Mouse (Mus musculus) ES-Bruce4 (cell line): ENCODE results near the gene Lrg1. TPM values are rescaled to one million over a fixed set of nuclear protein-coding genes. Genes with fewer than 3 reads are reported as not detected.
A peak's percentile ranks its signal among the peaks of the same experiment; 100 is the strongest.

ENCODE experiments used
- H3K27ac ChIP-seq: 2 replicates; pipeline ENCODE4 v1.5.1; 2012; ENCODE audit warnings: low read length, inconsistent platforms; ENCODE audit not compliant: insufficient read depth
- H3K27me3 ChIP-seq: 2 replicates; pipeline ENCODE4 v1.6.1; 2012; ENCODE audit warnings: mild to moderate bottlenecking, low read length, inconsistent platforms; ENCODE audit not compliant: control insufficient read depth, poor library complexity, insufficient read depth, severe bottlenecking
- H3K36me3 ChIP-seq: 2 replicates; pipeline ENCODE4 v1.6.1; 2012; ENCODE audit warnings: inconsistent platforms, mild to moderate bottlenecking, low read length, moderate library complexity; ENCODE audit not compliant: control insufficient read depth, poor library complexity, insufficient read depth, severe bottlenecking
- H3K4me1 ChIP-seq: one replicate; pipeline ENCODE4 v1.8.1; 2011; ENCODE audit warnings: low read length; ENCODE audit not compliant: control insufficient read depth, insufficient read depth
- H3K4me3 ChIP-seq: 2 replicates; pipeline ENCODE4 v1.5.1; 2011; ENCODE audit warnings: low read depth, mild to moderate bottlenecking, low read length
- H3K9ac ChIP-seq: 2 replicates; pipeline ENCODE4 v1.6.1; 2012; ENCODE audit warnings: low read depth, mild to moderate bottlenecking, inconsistent platforms; ENCODE audit not compliant: poor library complexity, severe bottlenecking
- H3K9me3 ChIP-seq: replicated peaks from 2 replicates; pipeline ENCODE4 v1.6.1; 2012; ENCODE audit warnings: mild to moderate bottlenecking, low read length, inconsistent platforms; ENCODE audit not compliant: control insufficient read depth, poor library complexity, insufficient read depth, severe bottlenecking
- CTCF ChIP-seq: IDR thresholded peaks from one replicate; pipeline ENCODE4 v1.8.1; 2011; ENCODE audit warnings: low read depth, low read length
- EP300 ChIP-seq: IDR thresholded peaks from 2 replicates; pipeline ENCODE4 v1.6.1; 2011; ENCODE audit warnings: low read depth, low read length; ENCODE audit not compliant: insufficient read depth
- POLR2A ChIP-seq: IDR thresholded peaks from one replicate; pipeline ENCODE4 v1.8.1; 2011; ENCODE audit warnings: low read length; ENCODE audit not compliant: insufficient read depth
- polyA plus RNA-seq: library from polyadenylated mRNA; stranded (reverse); fragments of >200 nt; gene quantifications from 2 replicates; pipeline ENCODE4 v1.2.4, GENCODE M21; 2011; ENCODE audit warnings: low read depth; ENCODE audit not compliant: missing spikeins, insufficient read depth, insufficient read length

Gene Lrg1
- polyA plus RNA-seq, 1 experiment = not detected

DNA sequence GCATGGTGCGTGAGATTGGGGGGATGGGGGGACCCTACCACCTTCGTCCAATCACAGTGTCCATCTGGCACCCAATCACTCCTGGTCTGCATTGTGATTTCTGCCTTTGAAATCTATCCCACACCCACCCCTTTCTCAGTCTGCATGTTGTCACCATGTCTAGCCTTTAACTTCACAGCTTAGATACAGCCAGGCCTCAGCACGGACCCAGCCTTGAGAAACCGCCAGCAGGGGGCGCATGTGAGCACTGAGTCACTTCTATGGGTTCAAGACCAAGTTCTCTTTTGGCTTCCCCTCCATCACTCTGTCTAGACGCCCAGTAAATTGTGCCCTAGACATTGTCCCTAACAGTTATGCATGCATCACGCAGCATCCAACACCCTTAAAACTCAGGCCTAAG, 10.0 kb upstream of the Lrg1 start:
- no peaks in the 10 kb centered on the region for H3K9me3 ChIP-seq

GRCm38 (mm10) chr17:56131136-56131535, 9.3 kb upstream of the Lrg1 start:
- TF ChIP-seq EP300 = 0 out of 2 replicates have a peak, but pooled peaks have one; percentile 16
- no peak for TF ChIP-seq POLR2A
- TF ChIP-seq CTCF = no peak
- H3K9ac ChIP-seq = no peak overlapping the region
- no peak overlapping the region for H3K27ac ChIP-seq
- H3K36me3 ChIP-seq = no peaks in the 10 kb centered on the region
- H3K4me3 ChIP-seq = no peak overlapping the region
- H3K4me1 ChIP-seq = no peaks in the 10 kb centered on the region
- H3K9me3 ChIP-seq = no peaks in the 10 kb centered on the region
- no peaks in the 10 kb centered on the region for H3K27me3 ChIP-seq

More for the DNA sequence above, 10.0 kb upstream of the Lrg1 start:
- Histone ChIP-seq H3K4me3 (no peak overlapping the region), H3K27ac (no peak overlapping the region), H3K27me3 (no peaks in the 10 kb centered on the region), H3K36me3 (no peaks in the 10 kb centered on the region), H3K4me1 (no peaks in the 10 kb centered on the region), H3K9ac (no peak overlapping the region)
- no peak for TF ChIP-seq POLR2A
- TF ChIP-seq EP300 = no peak
- peak; percentile 83 for TF ChIP-seq CTCF

DNA sequence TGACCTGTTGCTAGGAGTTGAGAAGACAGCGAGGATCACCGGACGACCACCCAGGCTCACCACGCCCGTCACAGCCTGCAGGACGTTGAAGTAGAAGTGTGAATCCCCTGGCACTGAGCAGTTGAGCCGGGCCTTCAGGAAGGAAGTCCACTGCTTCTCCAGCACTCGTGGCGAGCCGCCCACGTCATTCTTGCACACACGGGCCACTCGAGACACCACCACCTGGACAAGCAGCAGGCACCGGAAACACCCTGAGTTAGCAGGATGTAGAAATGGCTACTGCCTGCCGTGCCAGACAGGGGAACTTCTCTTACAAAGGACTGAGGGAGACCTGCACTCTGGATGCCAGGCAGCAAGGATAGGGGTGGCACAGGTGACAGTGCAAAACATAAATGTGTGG, 6.4 kb upstream of the Lrg1 start:
- no peak overlapping the region for H3K27ac ChIP-seq
- H3K9ac ChIP-seq = no peak overlapping the region
- H3K4me3 ChIP-seq = no peak overlapping the region
- no peak for TF ChIP-seq CTCF
- TF ChIP-seq EP300 = no peak
- TF ChIP-seq POLR2A = no peak
- H3K9me3 ChIP-seq = no peaks in the 10 kb centered on the region
- H3K27me3 ChIP-seq = peaks cover 4% of the 10 kb centered on the region; the same call in 1 of the 2 replicates
- H3K4me1 ChIP-seq = no peaks in the 10 kb centered on the region
- no peaks in the 10 kb centered on the region for H3K36me3 ChIP-seq

- Histone ChIP-seq H3K9me3 (no peaks in the 10 kb centered on the region), H3K4me1 (no peaks in the 10 kb centered on the region), H3K27ac (no peak overlapping the region), H3K4me3 (no peak overlapping the region), H3K36me3 (no peaks in the 10 kb centered on the region), H3K27me3 (peaks cover 4% of the 10 kb centered on the region; the same call in 1 of the 2 replicates), H3K9ac (no peak overlapping the region)
- TF ChIP-seq POLR2A = no peak
- no peak for TF ChIP-seq EP300
- TF ChIP-seq CTCF = no peak
Measured at GRCm38 (mm10) chr17:56126175-56126574, 4.4 kb upstream of the Lrg1 start.

GRCm38 (mm10) chr17:56125276-56125630, 3.5 kb upstream of the Lrg1 start:
- Histone ChIP-seq H3K9ac (no peak overlapping the region), H3K36me3 (no peaks in the 10 kb centered on the region), H3K27ac (no peak overlapping the region), H3K9me3 (no peaks in the 10 kb centered on the region), H3K4me1 (no peaks in the 10 kb centered on the region), H3K27me3 (peaks cover 4% of the 10 kb centered on the region; the same call in 1 of the 2 replicates), H3K4me3 (no peak overlapping the region)
- no peak for TF ChIP-seq CTCF
- TF ChIP-seq EP300 = no peak

- Histone ChIP-seq H3K4me1 (no peaks in the 10 kb centered on the region), H3K27me3 (peaks cover 4% of the 10 kb centered on the region; the same call in 1 of the 2 replicates), H3K27ac (no peak overlapping the region), H3K9ac (peak overlapping the region; percentile 21), H3K4me3 (peak overlapping the region; percentile 55), H3K9me3 (no peaks in the 10 kb centered on the region), H3K36me3 (no peaks in the 10 kb centered on the region)
- TF ChIP-seq EP300 (no peak), CTCF (peak; percentile 79)
Measured at GRCm38 (mm10) chr17:56124377-56125275, 2.8 kb upstream of the Lrg1 start.
